Mouse (Mus musculus): Measurements from ENCODE around the gene Sgsm1. TPM values are rescaled to one million over a fixed set of nuclear protein-coding genes. Genes with fewer than 3 reads are reported as not detected.
A peak's percentile ranks its signal among the peaks of the same experiment; 100 is the strongest.

Sgsm1 gene
- polyA plus RNA-seq, 1 experiment from 2014 or later = 10.7 TPM

DNA sequence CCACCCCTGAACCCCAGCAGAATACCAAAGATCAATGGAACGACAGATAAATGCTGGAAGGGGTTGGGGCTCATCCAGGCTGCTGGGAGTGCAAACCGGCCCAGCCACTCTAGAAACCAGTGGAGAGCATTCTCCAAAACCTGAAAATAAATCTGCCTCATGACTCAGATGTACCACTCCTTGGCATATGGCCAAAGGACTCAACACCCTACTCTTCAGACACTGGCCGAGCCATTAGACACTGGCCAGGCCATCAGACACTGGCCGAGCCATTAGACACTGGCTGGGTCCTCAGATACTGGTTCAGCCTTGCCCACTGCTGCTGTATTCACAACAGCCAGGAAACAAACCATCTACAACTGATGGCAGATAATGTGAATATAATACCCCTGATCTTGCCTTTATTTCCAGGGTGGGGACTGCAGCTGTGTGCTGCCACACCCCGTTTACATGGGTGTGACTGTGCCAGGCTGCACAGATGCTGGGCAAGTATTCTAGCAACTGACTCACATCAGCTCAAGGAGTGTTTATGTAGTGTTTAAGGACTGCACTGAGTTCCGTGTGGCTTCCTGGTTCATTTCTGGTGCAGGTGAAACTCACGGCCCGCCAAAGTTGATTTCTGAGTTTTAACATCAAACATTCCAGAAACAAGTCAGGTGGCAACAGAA lies 61.2 kb downstream of the Sgsm1 start:
- H3K9me3 ChIP-seq (ENCODE audit: control insufficient read depth, low read length) = no peaks in the 10 kb centered on the region
- no peak overlapping the region for H3K9ac ChIP-seq (ENCODE audit: low read length)
- ATAC-seq (ENCODE audit: insufficient read depth, low FRiP score, low TSS enrichment) (no peak), DNase-seq (ENCODE audit: low spot score) (no peak)
- WGBS = 93% methylated on average over 8 of the region's 8 CpGs
- no peaks in the 10 kb centered on the region for H3K36me3 ChIP-seq (ENCODE audit: control insufficient read depth, insufficient read depth, low read length)
- no peaks in the 10 kb centered on the region for H3K4me1 ChIP-seq (ENCODE audit: control insufficient read depth, insufficient read depth, low read length)
- H3K4me2 ChIP-seq (ENCODE audit: low read depth) = no peak overlapping the region
- no peak overlapping the region for H3K4me3 ChIP-seq (ENCODE audit: low read depth, low read length)
- no peak overlapping the region for H3K27ac ChIP-seq (ENCODE audit: low read depth, low read length)
- H3K27me3 ChIP-seq (ENCODE audit: control insufficient read depth, insufficient read depth, low read length) = no peaks in the 10 kb centered on the region

- Histone ChIP-seq H3K9me3 (ENCODE audit: control insufficient read depth, low read length) (no peaks in the 10 kb centered on the region), H3K27ac (ENCODE audit: low read depth, low read length) (no peak overlapping the region), H3K9ac (ENCODE audit: low read length) (no peak overlapping the region), H3K36me3 (ENCODE audit: control insufficient read depth, insufficient read depth, low read length) (no peaks in the 10 kb centered on the region), H3K4me1 (ENCODE audit: control insufficient read depth, insufficient read depth, low read length) (peaks cover 7% of the 10 kb centered on the region), H3K4me2 (ENCODE audit: low read depth) (no peak overlapping the region), H3K27me3 (ENCODE audit: control insufficient read depth, insufficient read depth, low read length) (no peaks in the 10 kb centered on the region), H3K4me3 (ENCODE audit: low read depth, low read length) (no peak overlapping the region)
- ATAC-seq (ENCODE audit: insufficient read depth, low FRiP score, low TSS enrichment) (no peak), DNase-seq (ENCODE audit: low spot score) (no peak)
- 75% methylated on average over 5 of the region's 5 CpGs for WGBS
Measured at GRCm38 (mm10) chr5:113230196-113230595, 80.4 kb downstream of the Sgsm1 start.

DNA sequence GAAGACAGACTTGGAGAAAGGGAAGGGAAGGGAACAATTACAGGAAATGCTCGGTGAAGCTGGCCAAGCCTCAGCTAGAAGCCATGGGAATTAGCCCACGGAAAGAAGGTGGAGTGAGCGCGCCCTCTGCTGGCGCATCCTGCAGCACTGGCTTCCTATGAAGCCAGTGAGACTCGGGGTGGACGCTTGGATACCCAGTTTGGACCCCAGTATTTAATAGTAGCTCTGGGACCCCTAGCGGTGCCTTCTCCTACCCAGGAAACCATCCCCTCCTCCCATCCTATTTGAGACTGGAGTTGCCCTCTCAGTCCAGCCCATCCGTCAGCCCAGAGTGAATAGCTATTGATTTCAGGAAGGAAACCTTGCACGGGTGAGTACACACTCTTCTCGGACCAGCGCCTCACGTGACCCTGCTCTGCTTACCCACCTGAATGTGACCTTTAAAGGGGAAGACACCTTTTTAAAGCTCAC lies 83.9 kb downstream of the Sgsm1 start, which contains the start of gene Tmem211:
Gene Tmem211 (plus strand): TSS at position 278 of the 471 bp plus-strand sequence.
- H3K9me3 ChIP-seq (ENCODE audit: control insufficient read depth, low read length) = no peaks in the 10 kb centered on the region
- peak within 1 kb of the TSS; percentile 35; the same call in 1 of the 2 replicates for H3K27ac ChIP-seq (ENCODE audit: low read depth, low read length)
- H3K27me3 ChIP-seq (ENCODE audit: control insufficient read depth, insufficient read depth, low read length) = no peaks in the 10 kb centered on the region
- H3K4me3 ChIP-seq (ENCODE audit: low read depth, low read length) = no peak within 1 kb of the TSS
- H3K36me3 ChIP-seq (ENCODE audit: control insufficient read depth, insufficient read depth, low read length) = no peaks in the 10 kb centered on the region
- DNase-seq (ENCODE audit: low spot score) = peak; percentile 91
- ATAC-seq (ENCODE audit: insufficient read depth, low FRiP score, low TSS enrichment) = peak; percentile 61
- peaks cover 7% of the 10 kb centered on the region for H3K4me1 ChIP-seq (ENCODE audit: control insufficient read depth, insufficient read depth, low read length)
- H3K4me2 ChIP-seq (ENCODE audit: low read depth) = peak within 1 kb of the TSS; percentile 39
- whole genome bisulfite sequencing = 0% methylated on average over 13 of the region's 13 CpGs
- peak within 1 kb of the TSS; percentile 8; the same call in 1 of the 2 replicates for H3K9ac ChIP-seq (ENCODE audit: low read length)

DNA sequence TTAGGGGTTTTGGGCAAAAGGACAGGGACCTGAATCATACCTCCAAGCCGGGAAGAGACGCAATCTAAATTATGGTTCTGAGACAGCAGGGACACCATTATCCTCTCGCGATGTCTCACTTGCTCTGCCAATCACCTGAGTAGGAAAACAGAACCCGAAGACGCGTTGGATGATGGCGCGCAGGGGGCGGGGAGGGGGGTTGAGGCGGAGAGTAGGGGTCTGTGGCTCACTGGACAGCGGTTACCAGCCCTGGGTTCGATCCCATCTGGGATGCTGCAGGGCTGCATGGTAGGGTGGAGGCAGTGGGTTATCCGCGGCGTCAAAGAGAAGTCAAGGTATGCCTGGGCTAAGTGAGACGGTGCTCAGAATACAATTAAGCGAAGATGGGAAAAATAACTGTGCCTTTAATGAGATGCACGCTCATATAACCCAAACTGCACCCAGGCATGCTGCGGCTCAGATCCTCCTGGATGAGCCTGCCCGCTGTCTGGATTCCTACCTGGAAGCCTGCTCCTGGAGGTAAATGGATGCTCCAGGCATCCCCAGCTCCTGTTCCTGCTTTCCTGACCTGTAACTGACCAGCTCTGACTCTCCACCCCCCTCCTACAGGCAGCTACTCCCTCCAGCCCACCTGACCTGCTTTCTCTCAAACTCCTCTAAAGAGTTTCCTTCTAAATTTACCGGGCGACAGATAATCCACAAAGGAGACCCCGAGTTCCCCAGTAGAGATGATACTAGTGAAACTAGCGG lies 84.7 kb downstream of the Sgsm1 start:
- Histone ChIP-seq H3K4me1 (ENCODE audit: control insufficient read depth, insufficient read depth, low read length) (peaks cover 7% of the 10 kb centered on the region), H3K27ac (ENCODE audit: low read depth, low read length) (peak overlapping the region; percentile 35; the same call in 1 of the 2 replicates), H3K27me3 (ENCODE audit: control insufficient read depth, insufficient read depth, low read length) (no peaks in the 10 kb centered on the region), H3K9me3 (ENCODE audit: control insufficient read depth, low read length) (no peaks in the 10 kb centered on the region), H3K36me3 (ENCODE audit: control insufficient read depth, insufficient read depth, low read length) (no peaks in the 10 kb centered on the region), H3K4me3 (ENCODE audit: low read depth, low read length) (no peak overlapping the region), H3K4me2 (ENCODE audit: low read depth) (peak overlapping the region; percentile 39), H3K9ac (ENCODE audit: low read length) (peak overlapping the region; percentile 8; the same call in 1 of the 2 replicates)
- DNase-seq (ENCODE audit: low spot score) (peak; percentile 46), ATAC-seq (ENCODE audit: insufficient read depth, low FRiP score, low TSS enrichment) (peak; percentile 36)
- WGBS = 11% methylated on average over 22 of the region's 25 CpGs

DNA sequence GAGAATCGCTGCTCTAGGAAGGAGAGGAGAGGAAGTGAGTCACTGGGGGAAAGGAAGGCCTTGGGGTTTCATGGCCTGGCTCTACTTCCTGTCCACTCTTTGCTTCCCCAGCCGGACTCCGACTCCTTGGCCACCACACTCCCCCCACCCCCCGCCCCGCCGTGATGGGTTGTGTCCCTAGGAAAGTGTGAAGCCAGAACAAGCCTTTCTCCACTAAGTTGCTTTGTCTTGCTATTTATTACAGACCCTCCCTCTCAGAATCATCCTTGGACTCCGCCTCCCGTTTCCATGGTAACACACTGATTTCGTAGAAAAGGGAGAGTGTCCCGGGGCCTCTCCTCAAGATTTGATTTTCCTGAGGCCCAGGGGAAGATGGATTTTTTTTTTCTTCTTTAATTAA lies 85.3 kb downstream of the Sgsm1 start:
- H3K9ac ChIP-seq (ENCODE audit: low read length) = no peak overlapping the region
- H3K27me3 ChIP-seq (ENCODE audit: control insufficient read depth, insufficient read depth, low read length) = no peaks in the 10 kb centered on the region
- H3K4me2 ChIP-seq (ENCODE audit: low read depth) = no peak overlapping the region
- H3K4me3 ChIP-seq (ENCODE audit: low read depth, low read length) = no peak overlapping the region
- peaks cover 7% of the 10 kb centered on the region for H3K4me1 ChIP-seq (ENCODE audit: control insufficient read depth, insufficient read depth, low read length)
- ATAC-seq (ENCODE audit: insufficient read depth, low FRiP score, low TSS enrichment) = no peak
- 11% methylated on average over 10 of the region's 10 CpGs for WGBS
- no peaks in the 10 kb centered on the region for H3K9me3 ChIP-seq (ENCODE audit: control insufficient read depth, low read length)
- peak; percentile 60 for DNase-seq (ENCODE audit: low spot score)
- no peak overlapping the region for H3K27ac ChIP-seq (ENCODE audit: low read depth, low read length)
- no peaks in the 10 kb centered on the region for H3K36me3 ChIP-seq (ENCODE audit: control insufficient read depth, insufficient read depth, low read length)

- WGBS = 56% methylated on average over 4 of the region's 4 CpGs
- Histone ChIP-seq H3K4me2 (ENCODE audit: low read depth) (no peak overlapping the region), H3K9ac (ENCODE audit: low read length) (no peak overlapping the region), H3K4me1 (ENCODE audit: control insufficient read depth, insufficient read depth, low read length) (peaks cover 7% of the 10 kb centered on the region), H3K4me3 (ENCODE audit: low read depth, low read length) (no peak overlapping the region), H3K27ac (ENCODE audit: low read depth, low read length) (no peak overlapping the region), H3K27me3 (ENCODE audit: control insufficient read depth, insufficient read depth, low read length) (no peaks in the 10 kb centered on the region), H3K36me3 (ENCODE audit: control insufficient read depth, insufficient read depth, low read length) (no peaks in the 10 kb centered on the region), H3K9me3 (ENCODE audit: control insufficient read depth, low read length) (no peaks in the 10 kb centered on the region)
- DNase-seq (ENCODE audit: low spot score) = no peak
- no peak for ATAC-seq (ENCODE audit: insufficient read depth, low FRiP score, low TSS enrichment)
Measured at GRCm38 (mm10) chr5:113223888-113224287, 86.7 kb downstream of the Sgsm1 start.

DNA sequence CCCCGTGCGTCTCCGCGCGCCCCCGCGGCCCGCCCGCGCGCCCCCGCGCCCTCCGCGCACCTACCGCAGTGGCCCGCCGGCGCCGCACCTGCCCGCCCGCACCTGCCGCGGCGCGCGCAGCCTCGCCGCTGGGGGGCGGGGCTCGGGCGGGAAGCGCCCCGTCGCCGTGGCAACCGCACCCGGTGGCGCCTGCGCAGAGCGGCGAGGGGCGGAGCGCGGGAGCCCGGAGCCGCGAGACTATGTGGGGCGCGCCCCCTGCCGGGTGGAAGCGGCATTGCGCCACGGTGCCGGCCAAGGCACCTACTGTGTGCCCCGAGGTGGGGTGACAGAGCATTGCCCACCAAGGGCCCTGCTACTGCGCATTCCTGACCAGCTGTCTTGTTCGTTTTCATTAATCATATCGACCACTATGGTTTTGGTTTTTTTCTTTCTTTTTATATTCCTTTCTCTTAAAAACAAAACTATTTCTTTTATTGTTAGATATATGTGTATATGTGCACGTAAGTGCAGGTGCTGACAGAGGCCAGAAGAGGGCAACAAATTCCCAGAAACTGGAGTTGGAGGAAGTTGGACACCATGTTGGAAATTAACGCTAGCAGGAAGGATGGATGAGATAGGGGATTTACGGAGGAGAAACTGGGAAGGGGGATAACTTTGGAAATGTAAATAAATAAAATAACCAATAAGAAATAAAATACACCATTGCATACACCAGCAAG lies 89.3 kb downstream of the Sgsm1 start, which contains the start of gene 2900026A02Rik:
Gene 2900026A02Rik (minus strand): TSS at position 90 of the 719 bp plus-strand sequence.
- H3K4me1 ChIP-seq (ENCODE audit: control insufficient read depth, insufficient read depth, low read length) = peaks cover 7% of the 10 kb centered on the region
- peak within 1 kb of the TSS; percentile 63 for H3K4me3 ChIP-seq (ENCODE audit: low read depth, low read length)
- peak within 1 kb of the TSS; percentile 57 for H3K9ac ChIP-seq (ENCODE audit: low read length)
- DNase-seq (ENCODE audit: low spot score) (peak; percentile 81), ATAC-seq (ENCODE audit: insufficient read depth, low FRiP score, low TSS enrichment) (peak; percentile 41; the same call in 1 of the 2 replicates)
- no peaks in the 10 kb centered on the region for H3K9me3 ChIP-seq (ENCODE audit: control insufficient read depth, low read length)
- 18% methylated on average over 25 of the region's 62 CpGs for WGBS
- H3K27ac ChIP-seq (ENCODE audit: low read depth, low read length) = no peak within 1 kb of the TSS
- H3K27me3 ChIP-seq (ENCODE audit: control insufficient read depth, insufficient read depth, low read length) = no peaks in the 10 kb centered on the region
- H3K4me2 ChIP-seq (ENCODE audit: low read depth) = peak within 1 kb of the TSS; percentile 97
- H3K36me3 ChIP-seq (ENCODE audit: control insufficient read depth, insufficient read depth, low read length) = no peaks in the 10 kb centered on the region

GRCm38 (mm10) chr5:113220383-113221146 lies 90.0 kb downstream of the Sgsm1 start:
- 2% methylated on average over 48 of the region's 64 CpGs for WGBS
- Histone ChIP-seq H3K9ac (ENCODE audit: low read length) (peak overlapping the region; percentile 57), H3K27ac (ENCODE audit: low read depth, low read length) (no peak overlapping the region)

More at GRCm38 (mm10) chr5:113220383-113221146, 90.0 kb downstream of the Sgsm1 start:
- Histone ChIP-seq H3K9me3 (ENCODE audit: control insufficient read depth, low read length) (no peaks in the 10 kb centered on the region), H3K27me3 (ENCODE audit: control insufficient read depth, insufficient read depth, low read length) (no peaks in the 10 kb centered on the region), H3K4me1 (ENCODE audit: control insufficient read depth, insufficient read depth, low read length) (no peaks in the 10 kb centered on the region; the same call in 1 of the 2 replicates), H3K36me3 (ENCODE audit: control insufficient read depth, insufficient read depth, low read length) (no peaks in the 10 kb centered on the region), H3K4me3 (ENCODE audit: low read depth, low read length) (peak overlapping the region; percentile 63), H3K4me2 (ENCODE audit: low read depth) (peak overlapping the region; percentile 97)
- DNase-seq (ENCODE audit: low spot score) (peak; percentile 41), ATAC-seq (ENCODE audit: insufficient read depth, low FRiP score, low TSS enrichment) (peak; percentile 36; the same call in 1 of the 2 replicates)

Data from neural tube, embryonic 11.5 days (tissue).